Mouse (Mus musculus): ENCODE results near the gene Fam98c. TPM values are rescaled to one million over a fixed set of nuclear protein-coding genes. Genes with fewer than 3 reads are reported as not detected.

Gene Fam98c
- total RNA-seq, 2 experiments from 2014 or later, result 10.7 to 11.7 TPM

GRCm38 (mm10) chr7:29122821-29123220, 33.2 kb downstream of the Fam98c start:
- intact Hi-C loops (cut with DNase I), result no loop called here
- DNase-seq, result no peak

GRCm38 (mm10) chr7:29119526-29119925, 36.5 kb downstream of the Fam98c start:
- intact Hi-C loops (cut with DNase I), result no loop called here
- DNase-seq, result no peak

- intact Hi-C loops (cut with DNase I), result no loop called here
- DNase-seq, result no peak
Observed at GRCm38 (mm10) chr7:29118142-29118851, 37.7 kb downstream of the Fam98c start.

GRCm38 (mm10) chr7:29108992-29109955, 46.8 kb downstream of the Fam98c start:
- DNase-seq, result no peak
- intact Hi-C loops (cut with DNase I), result no loop called here

Other genes with a start within 250 kb of the Fam98c start
- gene Actn4, start 193.9 kb downstream of the Fam98c start, total RNA-seq (2021), result 10 to 100 TPM; 31.6 to 35.1 TPM
- gene Eif3k, start 174.4 kb downstream of the Fam98c start, total RNA-seq (2021), result 100 to 1,000 TPM; 119 to 125 TPM
- gene Map4k1, start 174.2 kb downstream of the Fam98c start, total RNA-seq (2021), result under 1 TPM; 0.27 to 0.46 TPM
- 1,000 to 10,000 TPM; 1,495 to 1,823 TPM for gene Ryr1, start 31.1 kb downstream of the Fam98c start, total RNA-seq (2021)
- gene Rasgrp4, start 21.4 kb downstream of the Fam98c start, total RNA-seq (2021), result under 1 TPM; 0.54 to 0.77 TPM
- gene Ggn, start 14.0 kb upstream of the Fam98c start, total RNA-seq (2021), result under 1 TPM; 0.25 to 0.26 TPM
- gene Spred3, start 14.2 kb upstream of the Fam98c start, total RNA-seq (2021), result 1 to 10 TPM in 1 of 2 experiments, under 1 TPM in 1; 0.59 to 1.2 TPM
- 100 to 1,000 TPM; 155 to 172 TPM for gene Psmd8, start 24.5 kb upstream of the Fam98c start, total RNA-seq (2021)
- under 1 TPM in 1 of 2 experiments, not detected in 1; 0.22 TPM for gene Catsperg1, start 57.8 kb upstream of the Fam98c start, total RNA-seq (2021)
- gene Kcnk6, start 76.3 kb upstream of the Fam98c start, total RNA-seq (2021), result under 1 TPM; 0.91 to 0.97 TPM
- gene Yif1b, start 82.1 kb upstream of the Fam98c start, total RNA-seq (2021), result 10 to 100 TPM; 36.0 to 41.1 TPM
- gene 2200002D01Rik, start 92.2 kb upstream of the Fam98c start, total RNA-seq (2021), result under 1 TPM; 0.28 to 0.86 TPM
- 1 to 10 TPM; 4.1 to 4.5 TPM for gene Spint2, start 125.7 kb upstream of the Fam98c start, total RNA-seq (2021)
- gene Ppp1r14a, start 133.1 kb upstream of the Fam98c start, total RNA-seq (2021), result 1 to 10 TPM; 3.3 to 3.5 TPM
- 1 to 10 TPM; 1.9 to 2.3 TPM for gene Dpf1, start 147.7 kb upstream of the Fam98c start, total RNA-seq (2021)